Mouse (Mus musculus) CH12.LX (cell line): ENCODE measurements at regions not wholly inside any gene's neighbourhood (a gene's known extent, or its start where the extent isn't known, plus 50 kb on each side); places are given as distances from the start of the nearest gene placed in this dataset.

Experiments
- DNase-seq: peaks from one replicate; pipeline ENCODE4 v3.0.0-alpha.2; 2013; ENCODE audit errors: extremely low read depth
- H3K27ac ChIP-seq: 2 replicates; pipeline ENCODE4 v1.5.1; 2012; ENCODE audit warnings: low read depth, mild to moderate bottlenecking, control low read depth, moderate library complexity; ENCODE audit not compliant: insufficient read depth
- H3K27me3 ChIP-seq: replicated peaks from 2 replicates; pipeline ENCODE3; 2012; ENCODE audit warnings: inconsistent platforms
- H3K36me3 ChIP-seq, 2 experiments: replicated peaks in 1 of 2; 2 replicates each; pipeline versions ENCODE3 to v1.6.1; 2012; ENCODE audit warnings: inconsistent platforms in 1 of 2, low read length in 1 of 2, mild to moderate bottlenecking in 1 of 2, mixed read lengths in 1 of 2, moderate library complexity in 1 of 2; ENCODE audit not compliant: control insufficient read depth in 1 of 2, insufficient read depth in 1 of 2
- H3K4me1 ChIP-seq, 2 experiments: 2 replicates each; pipeline ENCODE4 v1.6.1; 2012; ENCODE audit warnings: inconsistent platforms in 1 of 2, moderate library complexity in 1 of 2; ENCODE audit not compliant: insufficient read depth in 2 of 2, control insufficient read depth in 1 of 2
- H3K4me2 ChIP-seq: 2 replicates; pipeline ENCODE4 v1.6.1; 2012; ENCODE audit warnings: low read depth, mild to moderate bottlenecking, control low read depth; ENCODE audit not compliant: poor library complexity, insufficient read depth, severe bottlenecking
- H3K4me3 ChIP-seq, 3 experiments: fragments of 150-350 bp in 1 of 3; sonication (generic) in 1 of 3; replicated peaks in 1 of 3; 2 replicates each; pipeline versions ENCODE3 to v1.5.1; 2011 to 2012; ENCODE audit warnings: low read depth in 2 of 3, low read length in 2 of 3, mild to moderate bottlenecking in 2 of 3, moderate library complexity in 2 of 3, control low read depth in 1 of 3, improper control_type of control experiment in 1 of 3, inconsistent platforms in 1 of 3, mixed read lengths in 1 of 3; ENCODE audit not compliant: poor library complexity in 1 of 3
- H3K79me2 ChIP-seq: replicated peaks from 2 replicates; pipeline ENCODE4 v1.6.1; 2012; ENCODE audit warnings: mild to moderate bottlenecking, moderate library complexity; ENCODE audit not compliant: control insufficient read depth, poor library complexity, insufficient read depth, severe bottlenecking; ENCODE audit errors: extremely low read depth
- H3K9ac ChIP-seq: 2 replicates; pipeline ENCODE4 v1.6.1; 2012; ENCODE audit warnings: low read depth, mild to moderate bottlenecking, control low read depth, moderate library complexity; ENCODE audit not compliant: insufficient read depth
- H3K9me3 ChIP-seq: replicated peaks from 2 replicates; pipeline ENCODE3; 2012; ENCODE audit warnings: low read length, inconsistent platforms, mixed read lengths
- BHLHE40 ChIP-seq: IDR thresholded peaks from 2 replicates; pipeline ENCODE4 v1.6.1; 2011; ENCODE audit warnings: mild to moderate bottlenecking, low read depth, low read length, improper control_type of control experiment
- CHD2 ChIP-seq: IDR thresholded peaks from 2 replicates; pipeline ENCODE4 v1.6.1; 2011; ENCODE audit warnings: low read length, improper control_type of control experiment
- E2F4 ChIP-seq: IDR thresholded peaks from 2 replicates; pipeline ENCODE4 v1.6.1; 2011; ENCODE audit warnings: low read depth, low read length, improper control_type of control experiment; ENCODE audit not compliant: insufficient replicate concordance
- ELF1 ChIP-seq: IDR thresholded peaks from 2 replicates; pipeline ENCODE4 v1.6.1; 2014; ENCODE audit warnings: low read depth, mild to moderate bottlenecking, inconsistent platforms, low read length, improper control_type of control experiment
- ETS1 ChIP-seq: conservative IDR thresholded peaks from 2 replicates; pipeline ENCODE4 v1.6.1; 2012; ENCODE audit warnings: low read depth, mild to moderate bottlenecking, inconsistent platforms, low read length, improper control_type of control experiment, moderate library complexity
- GABPA ChIP-seq: IDR thresholded peaks from 2 replicates; pipeline ENCODE4 v1.6.1; 2012; ENCODE audit warnings: low read depth, low read length, improper control_type of control experiment, inconsistent platforms; ENCODE audit not compliant: insufficient replicate concordance
- IRF4 ChIP-seq: IDR thresholded peaks from 2 replicates; pipeline ENCODE4 v1.6.1; 2014; ENCODE audit warnings: low read depth, mild to moderate bottlenecking, inconsistent platforms, low read length, improper control_type of control experiment
- JUN ChIP-seq: IDR thresholded peaks from 2 replicates; pipeline ENCODE4 v1.6.1; 2011; ENCODE audit warnings: low read depth, mild to moderate bottlenecking, low read length, improper control_type of control experiment, moderate library complexity; ENCODE audit not compliant: insufficient read depth
- MAFK ChIP-seq: IDR thresholded peaks from 2 replicates; pipeline ENCODE4 v1.6.1; 2011; ENCODE audit warnings: low read length, improper control_type of control experiment; ENCODE audit not compliant: insufficient replicate concordance
- MAX ChIP-seq: IDR thresholded peaks from 2 replicates; pipeline ENCODE4 v1.6.1; 2011; ENCODE audit warnings: low read length, improper control_type of control experiment
- PAX5 ChIP-seq: IDR thresholded peaks from 2 replicates; pipeline ENCODE4 v1.6.1; 2012; ENCODE audit warnings: low read length, inconsistent platforms, mixed read lengths
- POLR2A ChIP-seq: IDR thresholded peaks from 2 replicates; pipeline ENCODE4 v1.6.1; 2011; ENCODE audit warnings: low read depth, mild to moderate bottlenecking, improper control_type of control experiment, low read length
- RCOR1 ChIP-seq: conservative IDR thresholded peaks from 2 replicates; pipeline ENCODE4 v1.6.1; 2012; ENCODE audit warnings: low read depth, mild to moderate bottlenecking, inconsistent platforms, low read length, improper control_type of control experiment
- SIN3A ChIP-seq: IDR thresholded peaks from 2 replicates; pipeline ENCODE4 v1.6.1; 2012; ENCODE audit warnings: low read length, improper control_type of control experiment, inconsistent platforms
- SMC3 ChIP-seq: IDR thresholded peaks from 2 replicates; pipeline ENCODE4 v1.6.1; 2011; ENCODE audit warnings: low read depth, low read length, improper control_type of control experiment
- TBP ChIP-seq: conservative IDR thresholded peaks from 2 replicates; pipeline ENCODE4 v1.6.1; 2011; ENCODE audit warnings: low read depth, low read length, improper control_type of control experiment
- USF1 ChIP-seq: IDR thresholded peaks from 2 replicates; pipeline ENCODE4 v1.6.1; 2014; ENCODE audit warnings: low read depth, mild to moderate bottlenecking, inconsistent platforms, low read length, improper control_type of control experiment
- ZKSCAN1 ChIP-seq: IDR thresholded peaks from 2 replicates; pipeline ENCODE4 v1.6.1; 2012; ENCODE audit warnings: low read depth, inconsistent platforms, low read length, improper control_type of control experiment, borderline replicate concordance
- dilution Hi-C: fragments of 300-500 bp; cut with MboI; formaldehyde crosslinking; loops from 2 replicates; pipeline ENCODE4 v1.14.3; 2020; ENCODE audit warnings: low sequenced_read_pairs; ENCODE audit not compliant: extremely low pct_unique_long_range_greater_than_20kb, extremely low pct_ligation_motif_present
- in situ Hi-C: fragments of 300-500 bp; cut with MboI; formaldehyde crosslinking; loops from 3 replicates; pipeline ENCODE4 v1.14.3; 2019; ENCODE audit warnings: low sequenced_read_pairs, low pct_ligation_motif_present, low pct_unique_long_range_greater_than_20kb, mixed read lengths

DNA sequence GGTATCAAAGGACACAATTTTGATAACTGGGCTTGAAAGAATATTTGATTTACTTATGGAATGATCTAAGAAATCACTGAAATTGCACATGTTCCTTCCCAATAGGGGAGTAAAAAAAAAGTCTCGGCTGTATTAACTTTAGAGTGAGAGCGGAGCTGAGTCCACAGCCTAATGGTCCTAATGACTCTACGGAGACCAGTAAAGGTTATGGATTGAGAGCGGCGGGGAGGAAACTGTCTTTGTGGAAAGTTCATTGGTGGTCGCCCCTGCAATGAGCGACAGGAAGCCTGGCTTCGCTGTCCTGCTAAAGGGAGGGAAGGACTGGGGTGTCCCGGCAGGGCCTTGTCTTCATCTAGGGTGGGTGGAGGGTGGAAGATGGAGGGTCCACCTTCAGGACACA lies 84.5 kb upstream of the Foxb1 start:
- Histone ChIP-seq H3K4me2 (no peak overlapping the region), H3K27ac (no peak overlapping the region), H3K27me3 (no peaks in the 10 kb centered on the region), H3K4me1 (no peaks in the 10 kb centered on the region), H3K9me3 (peaks cover 6% of the 10 kb centered on the region), H3K79me2 (no peaks in the 10 kb centered on the region), H3K4me3 (no peak overlapping the region), H3K9ac (no peak overlapping the region), H3K36me3 (no peaks in the 10 kb centered on the region)
- DNase-seq = no peak
- TF ChIP-seq IRF4 (no peak), CHD2 (no peak), ETS1 (no peak), JUN (no peak), GABPA (no peak), PAX5 (no peak), MAX (no peak), BHLHE40 (no peak), RCOR1 (no peak), SIN3A (no peak), MAFK (no peak)
- dilution Hi-C loops (no loop called here), in situ Hi-C loops (no loop called here)

DNA sequence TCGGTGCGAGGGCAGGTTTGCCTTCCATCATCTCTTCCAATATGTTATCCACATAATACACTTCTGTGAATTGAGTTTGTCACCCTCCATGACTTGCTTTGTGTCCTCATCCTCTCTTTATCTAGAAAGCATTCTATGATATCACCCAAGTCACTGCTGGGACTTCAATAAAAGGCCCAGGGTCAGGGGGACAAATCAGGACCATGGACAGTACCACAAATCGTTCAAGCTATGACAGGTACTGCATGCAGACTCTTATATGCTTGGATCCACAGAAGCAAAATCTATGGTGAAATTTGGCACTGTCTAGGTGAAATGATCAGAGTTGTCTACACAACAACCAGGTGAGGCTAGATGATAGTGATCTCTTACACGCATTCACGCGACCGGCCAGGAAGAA lies 95.9 kb upstream of the Foxb1 start:
- TF ChIP-seq TBP = no peak
- no peak for TF ChIP-seq SIN3A
- TF ChIP-seq USF1 = no peak
- TF ChIP-seq PAX5 = no peak
- TF ChIP-seq ZKSCAN1 = no peak
- TF ChIP-seq ELF1 = no peak
- no peak for TF ChIP-seq SMC3
- no peak for TF ChIP-seq E2F4
- no peak for TF ChIP-seq POLR2A
- Histone ChIP-seq H3K9me3 (no peaks in the 10 kb centered on the region), H3K27me3 (no peaks in the 10 kb centered on the region), H3K27ac (no peak overlapping the region), H3K4me2 (no peak overlapping the region), H3K9ac (no peak overlapping the region), H3K4me1 (no peaks in the 10 kb centered on the region), H3K4me3 (no peak overlapping the region), H3K79me2 (no peaks in the 10 kb centered on the region), H3K36me3 (no peaks in the 10 kb centered on the region)
- in situ Hi-C loops = no loop called here
- DNase-seq = peak; percentile 42
- dilution Hi-C loops = no loop called here
